Mouse (Mus musculus): ENCODE measurements around the gene Ak5. TPM values are rescaled to one million over a fixed set of nuclear protein-coding genes. Genes with fewer than 3 reads are reported as not detected.

Gene Ak5
- polyA plus RNA-seq, 1 experiment from 2014 or later, result 7.1 TPM

- Histone ChIP-seq H3K36me3 (peaks cover 4% of the 10 kb centered on the region; the same call in 1 of the 2 replicates), H3K4me1 (0 out of 2 replicates have a peak, but pooled peaks cover 4% of the 10 kb centered on the region), H3K9me3 (no peaks in the 10 kb centered on the region), H3K27me3 (no peaks in the 10 kb centered on the region), H3K27ac (replicated peaks) (no peak overlapping the region), H3K4me2 (replicated peaks) (no peak overlapping the region), H3K4me3 (no peak overlapping the region), H3K9ac (replicated peaks) (no peak overlapping the region)
- ATAC-seq (replicated peaks), result no peak
These were observed 232.6 kb downstream of the Ak5 start for GRCm38 (mm10) chr3:152435590-152435989.

- Histone ChIP-seq H3K27ac (replicated peaks) (no peak overlapping the region), H3K9ac (replicated peaks) (no peak overlapping the region), H3K4me3 (no peak overlapping the region), H3K36me3 (peaks cover 13% of the 10 kb centered on the region), H3K4me2 (replicated peaks) (no peak overlapping the region), H3K4me1 (0 out of 2 replicates have a peak, but pooled peaks cover 4% of the 10 kb centered on the region), H3K27me3 (no peaks in the 10 kb centered on the region), H3K9me3 (no peaks in the 10 kb centered on the region)
- ATAC-seq (replicated peaks), result no peak
- WGBS, result 94% methylated on average over 7 of the region's 7 CpGs
These were observed 235.5 kb downstream of the Ak5 start for GRCm38 (mm10) chr3:152432677-152433076.

GRCm38 (mm10) chr3:152428925-152429324, 239.2 kb downstream of the Ak5 start:
- Histone ChIP-seq H3K9ac (replicated peaks) (no peak overlapping the region), H3K4me1 (0 out of 2 replicates have a peak, but pooled peaks cover under 1% of the 10 kb centered on the region), H3K4me2 (replicated peaks) (no peak overlapping the region), H3K36me3 (peaks cover 15% of the 10 kb centered on the region), H3K9me3 (no peaks in the 10 kb centered on the region), H3K4me3 (no peak overlapping the region), H3K27me3 (no peaks in the 10 kb centered on the region), H3K27ac (replicated peaks) (no peak overlapping the region)
- WGBS, result 90% methylated on average over 8 of the region's 8 CpGs
- ATAC-seq (replicated peaks), result no peak

Other genes starting within 250 kb of the Ak5 start
- 31.0 and 32.1 TPM in 2 replicates for gene Pigk, start 45.7 kb upstream of the Ak5 start, polyA plus RNA-seq (2015; fragmentation: Nextera tagmentation; extraction: Ambion mirVana)